Mouse (Mus musculus): ENCODE data around the gene Snrpa1.
A peak's percentile ranks its signal among the peaks of the same experiment; 100 is the strongest.

DNA sequence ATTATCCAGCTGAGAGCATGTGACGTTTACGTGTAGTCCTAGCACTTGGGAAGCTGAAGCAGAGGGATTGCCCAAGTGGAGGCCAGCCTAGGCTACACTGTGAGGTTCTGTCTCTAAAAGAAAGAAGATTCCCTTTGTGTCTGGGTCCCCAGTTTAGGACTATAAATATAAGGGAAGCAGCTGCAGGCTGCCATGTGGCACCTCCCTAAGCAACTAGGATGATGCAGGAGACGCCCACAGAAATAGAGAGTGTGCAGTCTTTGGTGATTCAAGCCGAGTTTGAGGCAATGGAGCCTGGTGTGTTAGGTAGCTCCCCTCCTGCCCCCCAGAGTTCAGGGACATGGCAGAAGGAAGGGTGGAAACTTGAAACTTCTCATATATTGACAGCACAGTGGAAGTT, 28.8 kb downstream of the Snrpa1 start:
- TF ChIP-seq POLR2A (IDR thresholded peaks at IDR 0.05; ENCODE audit: insufficient read length, low read depth) (no peak), USF1 (IDR thresholded peaks at IDR 0.05; ENCODE audit: low read depth) (no peak), TCF12 (IDR thresholded peaks at IDR 0.05; ENCODE audit: insufficient read depth, poor library complexity, severe bottlenecking) (no peak), TCF3 (IDR thresholded peaks at IDR 0.05; ENCODE audit: insufficient read length, low read depth) (no peak), E2F4 (IDR thresholded peaks at IDR 0.05; ENCODE audit: insufficient read depth) (no peak), MYOG (IDR thresholded peaks at IDR 0.05; ENCODE audit: control insufficient read depth in 1 of 3, insufficient read depth in 1 of 3, insufficient read length in 2 of 3, low read depth in 2 of 3) (peak in 1 of 3 experiments; percentile 32), POLR2AphosphoS2 (IDR thresholded peaks at IDR 0.05; ENCODE audit: insufficient read length, low read depth) (no peak), CEBPB (IDR thresholded peaks at IDR 0.05; ENCODE audit: insufficient read depth, poor library complexity, severe bottlenecking) (no peak), SRF (IDR thresholded peaks at IDR 0.05; ENCODE audit: control insufficient read depth, insufficient read length, low read depth) (no peak), MAX (IDR thresholded peaks at IDR 0.05; ENCODE audit: low read depth) (no peak), MYOD1 (IDR thresholded peaks at IDR 0.05; ENCODE audit: control insufficient read depth in 1 of 3, insufficient read length in 2 of 3, low read depth in 2 of 3) (peak in 2 of 3 experiments; percentile 36 to 54), REST (IDR thresholded peaks at IDR 0.05; ENCODE audit: insufficient read depth, insufficient read length) (no peak)

All from myocyte (in vitro differentiated cells).